Mouse (Mus musculus): Measurements from ENCODE around the gene Rab1b. TPM values are rescaled to one million over a fixed set of nuclear protein-coding genes. Genes with fewer than 3 reads are reported as not detected.

Gene Rab1b
- polyA plus RNA-seq, 1 experiment from 2014 or later, result 228 TPM

GRCm38 (mm10) chr19:5108271-5108575 is 1.4 kb upstream of the Rab1b start:
- H3K9ac ChIP-seq (replicated peaks; ENCODE audit: low read length), result no peak overlapping the region
- H3K4me1 ChIP-seq (ENCODE audit: control insufficient read depth, insufficient read depth, low read length), result peaks cover 9% of the 10 kb centered on the region
- 26% methylated on average over 5 of the region's 5 CpGs for WGBS
- no peak overlapping the region for H3K4me3 ChIP-seq (replicated peaks; ENCODE audit: low read depth, low read length)
- H3K36me3 ChIP-seq (ENCODE audit: control insufficient read depth, insufficient read depth, low read length), result peaks cover 76% of the 10 kb centered on the region
- H3K27ac ChIP-seq (replicated peaks; ENCODE audit: low read depth, low read length), result no peak overlapping the region
- H3K9me3 ChIP-seq (ENCODE audit: control insufficient read depth, low read length), result no peaks in the 10 kb centered on the region
- no peak overlapping the region for H3K4me2 ChIP-seq (ENCODE audit: low read length)
- DNase-seq (peak; percentile 54), ATAC-seq (ENCODE audit: low FRiP score, low TSS enrichment) (no peak)
- H3K27me3 ChIP-seq (ENCODE audit: control insufficient read depth, insufficient read depth, low read length), result no peaks in the 10 kb centered on the region

GRCm38 (mm10) chr19:5107556-5108270 is 841 bp upstream of the Rab1b start:
- H3K27ac ChIP-seq (replicated peaks; ENCODE audit: low read depth, low read length), result no peak overlapping the region
- H3K4me1 ChIP-seq (ENCODE audit: control insufficient read depth, insufficient read depth, low read length), result peaks cover 9% of the 10 kb centered on the region
- no peak overlapping the region for H3K4me2 ChIP-seq (ENCODE audit: low read length)
- H3K36me3 ChIP-seq (ENCODE audit: control insufficient read depth, insufficient read depth, low read length), result peaks cover 76% of the 10 kb centered on the region
- H3K9ac ChIP-seq (replicated peaks; ENCODE audit: low read length), result no peak overlapping the region
- ATAC-seq (ENCODE audit: low FRiP score, low TSS enrichment) (no peak), DNase-seq (no peak)
- H3K9me3 ChIP-seq (ENCODE audit: control insufficient read depth, low read length), result no peaks in the 10 kb centered on the region
- H3K4me3 ChIP-seq (replicated peaks; ENCODE audit: low read depth, low read length), result no peak overlapping the region
- 79% methylated on average over 18 of the region's 18 CpGs for WGBS
- H3K27me3 ChIP-seq (ENCODE audit: control insufficient read depth, insufficient read depth, low read length), result no peaks in the 10 kb centered on the region

GRCm38 (mm10) chr19:5106074-5106473 is 798 bp downstream of the Rab1b start:
- Histone ChIP-seq H3K4me1 (ENCODE audit: control insufficient read depth, insufficient read depth, low read length) (peaks cover 9% of the 10 kb centered on the region), H3K27me3 (ENCODE audit: control insufficient read depth, insufficient read depth, low read length) (no peaks in the 10 kb centered on the region), H3K27ac (replicated peaks; ENCODE audit: low read depth, low read length) (peak overlapping the region; percentile 98), H3K36me3 (ENCODE audit: control insufficient read depth, insufficient read depth, low read length) (peaks cover 76% of the 10 kb centered on the region), H3K9me3 (ENCODE audit: control insufficient read depth, low read length) (no peaks in the 10 kb centered on the region), H3K9ac (replicated peaks; ENCODE audit: low read length) (peak overlapping the region; percentile 88), H3K4me2 (ENCODE audit: low read length) (peak overlapping the region; percentile 96), H3K4me3 (replicated peaks; ENCODE audit: low read depth, low read length) (peak overlapping the region; percentile 76)
- 20% methylated on average over 9 of the region's 9 CpGs for WGBS
- no peak for ATAC-seq (ENCODE audit: low FRiP score, low TSS enrichment)
- no peak for DNase-seq

- no peaks in the 10 kb centered on the region for H3K9me3 ChIP-seq (ENCODE audit: control insufficient read depth, low read length)
- DNase-seq, result peak; percentile 92
- H3K27ac ChIP-seq (replicated peaks; ENCODE audit: low read depth, low read length), result peak within 1 kb of the TSS; percentile 96
- peaks cover 53% of the 10 kb centered on the region for H3K4me1 ChIP-seq (ENCODE audit: control insufficient read depth, insufficient read depth, low read length)
- WGBS, result under 1% methylated on average over 44 of the region's 48 CpGs
- peak within 1 kb of the TSS; percentile 89 for H3K4me3 ChIP-seq (replicated peaks; ENCODE audit: low read depth, low read length)
- H3K9ac ChIP-seq (replicated peaks; ENCODE audit: low read length), result peak within 1 kb of the TSS; percentile 99
- peaks cover 50% of the 10 kb centered on the region for H3K36me3 ChIP-seq (ENCODE audit: control insufficient read depth, insufficient read depth, low read length)
- no peaks in the 10 kb centered on the region for H3K27me3 ChIP-seq (ENCODE audit: control insufficient read depth, insufficient read depth, low read length)
- peak; percentile 65 for ATAC-seq (ENCODE audit: low FRiP score, low TSS enrichment)
- peak within 1 kb of the TSS; percentile 92 for H3K4me2 ChIP-seq (ENCODE audit: low read length)
Measured at GRCm38 (mm10) chr19:5098363-5099143, 8.3 kb downstream of the Rab1b start, which contains the start of gene Cnih2. TSS of gene Cnih2 (minus strand) at chr19:5098521.

- ATAC-seq (ENCODE audit: low FRiP score, low TSS enrichment), result peak; percentile 31
- peaks cover 53% of the 10 kb centered on the region for H3K4me1 ChIP-seq (ENCODE audit: control insufficient read depth, insufficient read depth, low read length)
- peak overlapping the region; percentile 96 for H3K27ac ChIP-seq (replicated peaks; ENCODE audit: low read depth, low read length)
- H3K4me3 ChIP-seq (replicated peaks; ENCODE audit: low read depth, low read length), result peak overlapping the region; percentile 89
- H3K9me3 ChIP-seq (ENCODE audit: control insufficient read depth, low read length), result no peaks in the 10 kb centered on the region
- peak; percentile 82 for DNase-seq
- H3K9ac ChIP-seq (replicated peaks; ENCODE audit: low read length), result peak overlapping the region; percentile 99
- no peaks in the 10 kb centered on the region for H3K27me3 ChIP-seq (ENCODE audit: control insufficient read depth, insufficient read depth, low read length)
- WGBS, result 2% methylated on average over 29 of the region's 31 CpGs
- peaks cover 49% of the 10 kb centered on the region for H3K36me3 ChIP-seq (ENCODE audit: control insufficient read depth, insufficient read depth, low read length)
- peak overlapping the region; percentile 92 for H3K4me2 ChIP-seq (ENCODE audit: low read length)
Measured at GRCm38 (mm10) chr19:5097521-5098362, 9.1 kb downstream of the Rab1b start.

GRCm38 (mm10) chr19:5095887-5096474 is 10.9 kb downstream of the Rab1b start:
- WGBS, result 8% methylated on average over 9 of the region's 9 CpGs
- H3K4me3 ChIP-seq (replicated peaks; ENCODE audit: low read depth, low read length), result peak overlapping the region; percentile 89
- peak; percentile 45 for DNase-seq
- H3K9me3 ChIP-seq (ENCODE audit: control insufficient read depth, low read length), result no peaks in the 10 kb centered on the region
- H3K27me3 ChIP-seq (ENCODE audit: control insufficient read depth, insufficient read depth, low read length), result no peaks in the 10 kb centered on the region
- peak overlapping the region; percentile 96 for H3K27ac ChIP-seq (replicated peaks; ENCODE audit: low read depth, low read length)
- no peak for ATAC-seq (ENCODE audit: low FRiP score, low TSS enrichment)
- H3K36me3 ChIP-seq (ENCODE audit: control insufficient read depth, insufficient read depth, low read length), result peaks cover 49% of the 10 kb centered on the region
- H3K4me2 ChIP-seq (ENCODE audit: low read length), result peak overlapping the region; percentile 92
- peaks cover 53% of the 10 kb centered on the region for H3K4me1 ChIP-seq (ENCODE audit: control insufficient read depth, insufficient read depth, low read length)
- H3K9ac ChIP-seq (replicated peaks; ENCODE audit: low read length), result peak overlapping the region; percentile 99

GRCm38 (mm10) chr19:5094746-5095417 is 12.0 kb downstream of the Rab1b start:
- WGBS, result 25% methylated on average over 11 of the region's 11 CpGs
- Histone ChIP-seq H3K4me2 (ENCODE audit: low read length) (peak overlapping the region; percentile 92), H3K9me3 (ENCODE audit: control insufficient read depth, low read length) (no peaks in the 10 kb centered on the region), H3K9ac (replicated peaks; ENCODE audit: low read length) (peak overlapping the region; percentile 99), H3K4me3 (replicated peaks; ENCODE audit: low read depth, low read length) (peak overlapping the region; percentile 89), H3K27ac (replicated peaks; ENCODE audit: low read depth, low read length) (peak overlapping the region; percentile 96), H3K27me3 (ENCODE audit: control insufficient read depth, insufficient read depth, low read length) (no peaks in the 10 kb centered on the region), H3K36me3 (ENCODE audit: control insufficient read depth, insufficient read depth, low read length) (peaks cover 48% of the 10 kb centered on the region), H3K4me1 (ENCODE audit: control insufficient read depth, insufficient read depth, low read length) (peaks cover 53% of the 10 kb centered on the region)
- peak; percentile 41 for DNase-seq
- 0 out of 2 replicates have a peak, but pooled peaks have one; percentile 37 for ATAC-seq (ENCODE audit: low FRiP score, low TSS enrichment)

GRCm38 (mm10) chr19:5094243-5094632 is 12.6 kb downstream of the Rab1b start:
- Histone ChIP-seq H3K4me1 (ENCODE audit: control insufficient read depth, insufficient read depth, low read length) (peaks cover 50% of the 10 kb centered on the region), H3K9me3 (ENCODE audit: control insufficient read depth, low read length) (no peaks in the 10 kb centered on the region), H3K27me3 (ENCODE audit: control insufficient read depth, insufficient read depth, low read length) (no peaks in the 10 kb centered on the region), H3K27ac (replicated peaks; ENCODE audit: low read depth, low read length) (peak overlapping the region; percentile 96), H3K36me3 (ENCODE audit: control insufficient read depth, insufficient read depth, low read length) (peaks cover 45% of the 10 kb centered on the region), H3K4me3 (replicated peaks; ENCODE audit: low read depth, low read length) (peak overlapping the region; percentile 89), H3K9ac (replicated peaks; ENCODE audit: low read length) (peak overlapping the region; percentile 99), H3K4me2 (ENCODE audit: low read length) (peak overlapping the region; percentile 92)
- DNase-seq (peak; percentile 98), ATAC-seq (ENCODE audit: low FRiP score, low TSS enrichment) (peak; percentile 76)
- under 1% methylated on average over 21 of the region's 21 CpGs for WGBS

Data from midbrain, embryonic 14.5 days (tissue).